Mouse (Mus musculus): Measurements from ENCODE around the gene Lrrc74b.
"Not testable (repeated sequence)": the region's sequence is repeated elsewhere in the genome, so short reads cannot be mapped to it uniquely, and the experiment has no call there.

Lrrc74b gene

DNA sequence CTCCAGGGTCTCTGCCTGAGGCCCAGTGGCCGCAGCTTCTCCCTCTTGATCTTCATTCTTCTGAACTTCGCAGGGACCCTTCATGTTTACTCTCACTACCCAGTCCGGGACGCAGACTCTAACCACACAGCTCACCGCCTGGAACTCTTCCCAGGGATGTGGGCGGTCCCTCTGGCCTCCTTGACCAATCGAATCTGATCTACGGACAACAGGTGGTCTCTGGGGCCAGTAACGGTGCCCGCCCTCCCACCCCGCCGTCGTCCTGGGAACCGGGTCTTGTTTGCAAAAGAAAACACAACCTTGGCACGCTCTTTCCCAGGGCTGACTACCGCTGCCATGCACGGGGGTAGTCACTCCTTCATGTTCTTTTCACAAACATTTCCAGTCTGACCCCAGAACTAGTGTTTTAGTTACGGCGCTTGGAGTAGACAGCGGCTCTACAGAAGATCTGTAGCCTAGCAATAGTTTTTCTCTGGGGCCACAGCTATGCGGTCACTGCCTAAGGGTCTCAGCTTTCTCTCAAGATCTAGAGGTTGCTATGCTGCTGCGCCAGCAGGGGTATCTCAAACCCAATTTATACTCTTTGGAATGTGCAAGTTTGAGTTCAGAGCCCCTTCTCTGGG is at the start of gene Lrrc74b:
Gene Lrrc74b (minus strand): TSS at position 120 of the 623 bp plus-strand sequence.
- peak; percentile 92 for DNase-seq

DNA sequence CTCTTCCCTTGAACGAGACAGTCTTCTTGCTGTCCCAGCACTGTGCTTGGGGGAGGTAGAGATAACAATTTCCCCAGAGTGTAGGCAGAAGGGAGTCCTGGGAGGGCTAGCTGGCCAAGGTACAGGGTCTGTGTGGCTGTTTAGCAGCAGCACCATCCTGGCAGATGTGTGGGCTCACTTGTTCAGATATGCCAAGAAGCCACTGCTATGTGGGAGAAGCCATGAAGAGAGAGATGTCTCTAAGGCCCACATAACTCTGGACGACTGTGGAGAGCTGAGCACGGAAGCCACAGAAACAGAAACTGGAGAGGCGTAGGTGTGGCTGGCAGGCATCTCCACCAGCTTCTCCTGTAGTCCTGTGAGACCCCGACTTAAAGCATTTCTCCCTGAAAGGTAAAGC is 44.6 kb upstream of the Lrrc74b start:
- no peak for DNase-seq

DNA sequence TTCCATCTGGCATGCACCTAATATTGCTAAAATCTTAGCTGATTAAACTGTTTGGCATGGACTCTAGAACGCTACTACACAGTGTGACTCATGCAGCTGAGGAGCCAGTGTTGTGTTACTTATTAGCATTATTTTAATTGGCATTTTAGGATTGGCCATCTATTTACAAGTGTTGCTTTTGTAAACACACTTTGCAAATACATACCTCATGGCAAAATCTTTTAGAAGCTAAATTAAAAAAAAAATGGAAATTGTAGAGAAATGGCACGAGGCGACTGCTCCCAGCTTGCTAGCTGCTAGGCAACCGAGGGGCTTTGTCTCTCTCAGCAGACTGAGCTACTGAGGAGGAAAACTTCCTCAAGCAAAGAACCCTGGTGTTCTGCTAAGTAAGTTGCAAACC is 43.9 kb upstream of the Lrrc74b start:
- DNase-seq: no peak

DNA sequence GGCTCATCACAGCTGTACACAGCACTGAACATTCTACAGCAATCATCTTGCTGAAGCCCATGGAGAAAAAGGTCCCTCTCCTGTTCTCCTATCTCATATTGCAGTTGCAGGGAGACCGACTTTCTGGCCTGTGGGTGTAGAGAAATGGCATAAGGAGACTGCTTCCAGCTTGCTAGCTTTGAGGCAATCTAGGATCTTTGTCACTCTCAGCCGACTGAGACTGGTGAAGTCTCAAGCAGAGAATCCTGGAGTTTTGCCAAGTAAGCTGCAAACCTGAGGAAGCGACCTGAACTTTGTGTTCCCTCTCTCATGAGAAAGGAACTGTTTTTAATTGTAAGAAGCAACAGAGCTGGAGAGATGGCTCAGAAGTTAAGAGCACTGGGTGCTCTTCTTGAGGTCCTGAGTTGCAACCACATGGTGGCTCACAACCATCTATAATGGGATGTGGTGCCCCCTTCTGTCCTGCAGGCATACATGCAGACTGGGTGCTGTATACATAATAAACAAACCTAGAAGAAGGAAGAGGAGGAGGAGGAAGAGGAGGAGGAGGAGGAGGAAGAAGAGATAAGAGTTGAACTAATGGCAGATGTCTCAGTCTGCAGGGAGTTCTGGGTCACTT is 40.0 kb upstream of the Lrrc74b start:
- no peak for DNase-seq

DNA sequence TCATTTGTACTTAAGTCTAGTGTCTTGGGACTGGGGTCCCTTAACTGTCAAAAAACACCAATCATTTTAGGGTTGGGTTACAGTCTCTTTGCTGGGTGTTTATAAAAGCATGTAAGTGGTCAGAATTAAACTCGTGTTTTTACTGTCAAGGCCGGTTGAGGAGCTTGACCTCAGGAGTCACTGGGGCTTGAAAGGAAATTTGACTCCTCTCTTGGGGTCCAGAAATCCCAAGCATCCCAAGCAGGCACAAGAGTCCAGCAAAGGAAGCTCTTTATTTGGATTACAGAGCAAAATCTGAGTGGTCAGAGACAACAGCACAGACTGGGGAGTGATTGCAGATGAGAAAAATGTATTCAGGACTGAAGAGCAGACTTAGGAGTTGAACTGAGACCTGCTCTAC is 29.7 kb upstream of the Lrrc74b start:
- no peak for DNase-seq

DNA sequence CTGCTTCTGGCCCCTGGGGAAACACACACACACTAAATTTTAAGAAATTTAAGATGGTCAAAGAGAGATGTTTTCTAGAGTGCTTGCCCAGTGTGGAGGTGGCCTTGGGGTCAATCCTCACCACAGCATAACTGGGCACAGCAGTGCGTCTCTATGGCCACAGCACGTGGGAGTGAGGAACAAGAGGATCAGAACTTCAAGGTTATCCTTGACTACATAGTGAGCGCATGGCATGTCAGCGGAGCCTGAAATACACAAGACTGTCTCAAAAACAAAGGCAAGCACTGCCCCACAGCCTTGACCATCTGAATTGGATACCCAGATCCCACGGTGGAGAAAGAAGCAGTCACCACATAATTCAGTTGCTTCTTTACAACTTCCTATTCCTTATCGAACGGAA is 23.5 kb upstream of the Lrrc74b start:
- no peak for DNase-seq

DNA sequence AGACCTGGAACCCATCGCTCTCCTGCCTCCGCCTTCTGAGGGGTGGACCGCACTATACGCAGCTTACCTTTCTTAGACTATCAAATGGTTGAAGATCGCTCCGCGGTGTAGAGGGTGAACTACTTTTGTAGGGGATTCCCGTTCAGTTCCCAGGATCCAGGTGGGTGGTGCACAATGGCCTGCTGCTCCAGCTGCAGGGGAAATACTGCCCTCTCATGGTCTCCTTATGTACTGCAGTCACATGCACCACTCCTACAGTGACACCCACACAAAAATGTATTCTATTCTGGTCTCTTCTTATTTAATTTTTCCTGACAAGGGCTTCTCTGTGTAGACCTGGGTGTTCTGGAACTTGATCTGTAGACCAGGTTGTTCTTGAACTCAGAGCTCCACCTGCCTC is 22.0 kb upstream of the Lrrc74b start, which contains the start of gene Slc7a4:
Gene Slc7a4 (minus strand): TSS at position 151 of the 400 bp plus-strand sequence.
- DNase-seq: peak; percentile 34

DNA sequence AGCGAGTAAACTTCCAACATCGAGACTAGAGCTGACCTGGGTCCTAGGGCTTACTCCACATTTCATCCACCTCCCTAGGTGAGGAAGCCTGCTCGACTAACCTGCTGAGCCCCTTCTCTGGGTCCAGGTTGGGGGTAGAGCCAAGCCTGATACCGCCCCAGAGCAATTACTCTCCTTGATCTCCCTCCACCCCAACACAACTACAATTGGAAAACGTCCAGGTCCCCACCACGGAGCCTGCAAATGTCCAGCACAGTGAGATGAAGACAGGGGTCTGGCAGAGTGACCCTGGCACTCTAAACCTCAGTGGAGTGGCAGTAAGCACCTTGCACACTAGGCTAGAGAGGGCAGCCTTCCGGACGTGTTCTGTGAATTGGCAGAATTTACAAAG is 15.8 kb upstream of the Lrrc74b start:
- DNase-seq: no peak

DNA sequence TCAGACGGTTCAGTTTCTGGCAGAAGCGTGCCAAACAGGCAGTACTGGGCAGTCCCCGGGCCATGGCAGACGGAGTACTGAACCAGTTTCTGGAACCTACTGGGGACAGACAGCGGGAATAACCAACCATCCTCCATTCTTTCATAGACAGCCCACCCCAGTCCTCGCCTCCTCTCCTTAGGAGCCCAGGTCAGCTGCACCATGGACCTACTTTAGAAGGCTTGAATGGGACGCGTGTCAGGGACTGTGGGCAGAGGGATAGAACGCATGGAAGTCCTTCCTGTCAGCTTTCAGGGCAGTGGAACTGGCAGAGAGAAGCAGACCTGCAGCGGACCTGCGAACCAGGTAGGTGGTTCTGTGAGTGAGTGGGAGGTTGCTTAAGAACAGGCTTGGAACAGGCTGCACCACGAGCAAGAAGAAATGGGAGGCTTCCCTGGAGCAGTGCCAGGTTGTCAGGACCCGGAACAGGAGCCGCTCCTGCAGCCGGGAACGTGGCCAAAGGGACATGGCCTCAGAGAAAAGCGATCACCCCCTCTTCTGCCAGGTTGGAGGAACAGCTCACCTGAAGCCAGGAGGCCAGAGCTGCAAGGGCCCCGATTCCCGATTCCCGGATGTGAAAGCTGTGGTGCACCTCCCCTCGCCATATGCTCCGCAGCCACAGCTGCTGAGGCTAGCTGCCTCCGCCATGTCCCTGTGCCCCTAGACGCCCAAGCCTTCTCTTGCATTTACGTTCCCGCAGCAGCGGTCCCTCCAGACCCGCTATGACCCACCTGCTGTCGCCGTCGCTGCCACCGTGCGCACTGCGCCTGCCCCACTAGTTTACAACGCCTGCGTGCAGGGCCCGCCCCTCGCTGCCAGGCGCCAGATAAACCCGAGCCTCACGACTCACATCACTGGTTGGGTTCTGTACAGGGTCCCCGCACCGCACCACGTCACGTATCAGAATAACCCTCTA is 15.1 kb upstream of the Lrrc74b start:
- DNase-seq: peak; percentile 82

DNA sequence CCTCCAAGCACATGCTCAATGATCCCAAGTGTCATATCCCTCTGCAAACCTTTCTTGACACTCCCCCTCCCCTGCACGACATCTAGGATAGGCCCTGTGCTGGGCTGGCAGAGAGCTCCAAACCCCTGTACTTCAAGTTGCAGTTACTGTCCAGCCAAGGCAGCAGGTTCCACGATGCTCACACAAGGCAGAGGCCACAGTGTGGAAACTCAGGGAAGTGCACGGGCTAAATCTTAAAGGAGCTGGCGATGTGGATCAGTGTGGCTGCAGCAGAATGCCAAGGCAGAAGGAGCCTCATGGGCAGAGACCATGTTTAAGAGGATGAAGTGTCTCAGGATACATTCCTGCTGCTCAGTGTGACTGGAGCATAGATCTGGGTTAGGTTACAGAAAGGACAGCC is 5.1 kb upstream of the Lrrc74b start:
- DNase-seq: peak; percentile 25

DNA sequence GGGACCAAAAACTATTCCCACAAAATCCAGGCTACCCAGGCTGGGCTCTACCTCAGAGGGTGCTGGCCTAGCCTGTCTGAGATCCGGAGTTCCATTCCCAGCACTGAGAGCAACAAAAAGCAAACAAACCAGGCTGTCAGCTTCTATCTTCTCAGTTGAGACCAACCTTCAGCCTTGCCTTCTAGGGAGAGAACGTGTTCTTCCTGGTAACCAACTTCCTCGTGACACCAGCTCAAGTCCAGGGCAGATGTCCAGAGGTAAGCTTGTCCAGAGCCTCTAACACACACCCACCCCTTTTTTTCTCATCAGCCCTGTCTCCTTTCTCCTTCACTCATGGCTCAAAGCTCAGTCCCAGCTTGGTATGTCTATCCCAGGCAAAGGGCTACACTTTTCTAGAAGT is 3.7 kb upstream of the Lrrc74b start:
- no peak for DNase-seq

DNA sequence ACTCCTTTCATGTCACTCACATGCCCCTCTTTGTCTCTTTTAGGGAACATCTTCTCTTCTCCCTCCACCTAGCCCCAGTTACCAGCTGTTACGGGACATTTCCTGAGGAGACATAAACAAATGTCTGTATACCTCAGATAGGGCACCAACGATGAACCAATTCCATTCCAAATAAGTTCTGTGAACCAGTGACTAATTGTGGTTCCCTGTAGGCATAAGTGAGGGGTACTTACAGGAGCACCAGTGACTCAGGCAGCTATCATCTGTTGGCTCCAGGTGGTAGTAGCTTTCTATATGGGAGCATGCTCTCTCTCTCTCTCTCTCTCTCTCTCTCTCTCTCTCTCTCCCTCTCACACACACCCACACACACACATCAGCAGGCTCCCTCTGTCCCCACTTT is 3.2 kb upstream of the Lrrc74b start:
- no peak for DNase-seq

DNA sequence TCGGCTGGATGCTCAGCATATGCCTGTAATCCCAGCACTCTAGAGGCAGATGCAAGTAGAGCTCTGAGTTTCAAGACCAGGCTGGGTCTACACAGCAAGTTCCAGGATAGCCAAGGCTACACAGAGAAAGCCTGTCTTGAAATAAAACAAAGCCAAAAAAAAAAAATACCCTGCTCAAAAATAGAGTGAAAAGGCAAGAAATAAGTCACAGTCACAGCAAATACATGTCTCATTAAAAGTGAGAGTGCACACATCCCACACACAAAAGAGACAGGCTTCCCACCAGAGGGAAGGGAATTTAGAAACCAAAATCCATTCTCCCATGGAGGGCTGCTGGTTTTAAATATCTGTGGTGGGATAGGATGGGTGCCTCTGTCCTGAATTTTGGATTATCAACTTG is 2.5 kb upstream of the Lrrc74b start:
- DNase-seq: no peak

DNA sequence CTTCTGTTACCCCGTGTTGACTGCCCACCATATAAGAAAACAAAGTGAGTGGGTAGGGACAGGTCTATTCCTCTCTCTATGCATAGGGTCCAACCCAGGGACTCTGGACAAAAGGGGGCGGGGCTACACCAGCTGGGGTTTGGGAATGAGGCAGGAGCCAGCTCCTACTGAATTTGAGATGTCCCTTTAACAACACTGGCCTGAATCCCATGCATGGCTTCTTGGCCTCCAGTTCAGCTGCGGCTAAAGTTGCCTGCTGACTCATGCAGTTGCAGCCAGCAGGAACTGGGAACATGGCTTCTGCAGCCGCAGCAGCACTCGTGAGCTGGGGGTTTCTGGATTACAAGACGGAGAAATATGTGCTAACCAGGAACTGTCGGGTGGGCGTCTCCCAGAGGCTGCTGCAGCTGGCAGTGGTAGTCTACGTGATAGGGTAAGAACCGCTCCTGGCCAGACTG is 733 bp upstream of the Lrrc74b start, which contains the start of gene P2rx6:
Gene P2rx6 (plus strand): TSS at position 135 of the 458 bp plus-strand sequence.
- peak; percentile 80 for DNase-seq

DNA sequence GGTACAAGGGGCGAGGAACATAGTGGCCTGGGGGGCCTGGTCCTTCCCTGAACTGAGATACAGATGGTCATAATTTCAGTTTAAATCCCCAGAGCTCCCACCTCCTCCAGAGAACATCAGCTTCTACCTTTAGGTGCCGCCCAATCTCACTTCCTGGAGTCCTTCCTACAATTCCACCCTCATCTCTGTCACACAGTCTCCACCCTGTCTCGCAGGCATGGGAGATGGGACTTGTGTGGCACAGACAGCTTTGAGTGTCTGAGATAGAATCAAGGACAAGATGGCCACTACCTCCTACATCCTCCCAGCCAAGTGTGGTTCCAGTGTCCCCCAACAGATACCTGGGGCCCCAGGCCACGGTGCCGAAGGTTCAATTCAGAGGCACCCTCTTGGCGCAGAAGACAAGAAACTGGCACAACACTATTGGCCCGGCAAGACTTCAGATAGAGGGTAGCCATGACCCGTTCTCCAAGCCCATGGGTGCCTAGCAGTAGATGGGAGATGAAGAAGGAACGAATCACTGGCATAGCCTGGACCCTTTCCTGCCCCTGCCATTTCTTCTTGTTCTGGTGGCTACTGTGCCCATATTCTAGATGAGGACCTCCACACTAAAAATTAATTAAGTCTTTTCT is 1.5 kb downstream of the Lrrc74b start:
- no peak for DNase-seq

DNA sequence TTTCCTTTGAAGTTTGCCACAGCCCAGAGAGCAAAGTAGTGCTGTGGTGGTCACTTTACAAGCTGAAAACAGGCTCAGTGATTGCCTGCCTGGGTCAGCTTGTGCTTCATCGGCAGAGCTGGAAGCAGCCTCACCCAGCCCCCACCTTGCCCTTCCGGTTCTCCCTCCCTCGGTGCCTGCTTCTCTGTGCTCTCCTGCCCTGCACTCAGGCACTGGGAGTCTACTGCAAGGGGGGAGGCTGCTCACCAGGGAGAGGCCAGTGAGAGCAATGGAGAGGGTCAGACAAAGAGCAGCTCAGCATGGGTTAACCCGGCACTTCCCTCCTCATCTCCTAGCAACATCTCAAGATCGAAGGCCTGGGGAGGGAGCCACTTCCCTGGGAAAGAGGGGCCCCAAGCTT is 2.2 kb downstream of the Lrrc74b start:
- no peak for DNase-seq

DNA sequence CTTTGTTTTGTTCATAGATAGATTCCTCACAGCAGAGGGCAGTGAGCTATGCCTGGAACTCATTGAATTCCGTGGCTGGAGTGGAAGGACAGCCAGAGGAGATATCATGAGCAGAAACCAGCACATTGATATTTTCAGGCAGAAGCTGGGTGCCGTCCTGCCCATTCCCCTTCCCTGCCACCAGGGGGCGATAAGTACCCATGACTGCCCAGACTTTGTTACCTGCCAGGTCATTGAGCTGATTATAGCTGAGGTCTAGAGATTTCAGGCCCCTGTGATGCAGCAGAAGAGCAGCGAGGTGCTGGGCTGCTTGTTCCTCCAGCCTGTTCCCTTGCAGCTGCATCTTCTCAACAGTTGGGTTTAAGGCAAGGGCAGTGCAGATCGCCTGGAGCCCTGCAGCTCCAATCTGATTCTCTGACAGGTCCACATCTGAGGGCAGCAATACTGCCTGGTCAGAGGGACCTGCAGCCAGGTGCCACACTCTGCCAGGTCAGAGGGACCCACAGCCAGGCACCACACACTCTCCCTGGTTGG is 3.0 kb downstream of the Lrrc74b start:
- DNase-seq: peak; percentile 73

DNA sequence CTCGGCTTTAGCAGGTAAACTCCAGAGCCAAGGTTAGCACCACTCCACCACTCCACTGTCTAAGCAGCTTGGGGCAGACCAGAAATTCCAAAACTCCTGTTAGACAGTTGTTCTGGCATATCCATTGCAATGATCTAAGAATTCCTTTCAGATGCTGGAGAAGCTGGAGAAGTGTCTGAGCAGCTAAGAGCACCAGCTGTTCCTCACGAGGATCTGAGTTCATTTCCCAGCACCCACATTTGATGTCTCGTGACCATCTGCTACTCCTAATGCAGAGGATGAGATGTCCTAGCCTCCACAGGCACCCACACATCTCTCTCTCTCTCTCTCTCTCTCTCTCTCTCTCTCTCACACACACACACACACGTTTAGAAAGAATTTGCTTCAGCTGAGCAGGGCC is 4.1 kb downstream of the Lrrc74b start:
- no peak for DNase-seq

DNA sequence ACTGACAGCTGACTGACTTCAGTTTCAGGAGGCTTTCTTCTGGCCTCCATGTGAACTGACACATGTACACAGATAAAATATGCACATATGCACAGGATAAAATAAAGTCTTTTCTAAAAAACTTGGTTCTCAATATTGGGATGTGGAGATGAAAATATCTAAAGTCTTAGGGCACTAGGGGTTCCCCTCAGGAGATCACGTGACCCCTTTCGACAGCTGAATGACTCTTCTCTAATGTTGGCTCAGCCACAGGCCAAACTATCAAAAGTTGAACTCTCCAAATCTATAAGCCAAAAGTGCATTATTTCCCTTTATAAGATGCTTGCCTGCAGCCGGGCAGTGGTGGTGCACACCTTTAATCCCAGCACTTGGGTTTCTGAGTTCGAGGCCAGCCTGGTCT is 4.9 kb downstream of the Lrrc74b start:
- DNase-seq: no peak

DNA sequence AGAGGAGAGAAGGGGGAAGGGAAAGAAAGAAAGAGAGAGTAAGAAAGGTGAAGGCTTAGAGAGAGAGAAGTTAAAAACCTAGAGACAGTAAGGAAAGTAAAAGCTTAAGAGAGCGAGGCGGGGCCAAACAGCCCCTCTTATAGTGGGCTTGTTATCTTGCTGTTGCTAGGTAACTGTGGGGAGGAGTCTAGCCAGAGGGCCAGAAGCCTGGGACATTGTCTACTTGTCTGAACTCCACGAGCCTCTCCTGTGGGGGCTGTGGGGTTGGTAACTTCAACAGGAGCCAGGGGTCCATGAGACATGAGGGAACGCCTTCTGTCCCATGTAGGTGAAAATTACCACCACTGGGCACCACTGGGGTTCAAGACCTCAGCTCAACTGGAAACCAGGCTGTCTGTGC is 6.3 kb downstream of the Lrrc74b start:
- not testable (repeated sequence) for DNase-seq

DNA sequence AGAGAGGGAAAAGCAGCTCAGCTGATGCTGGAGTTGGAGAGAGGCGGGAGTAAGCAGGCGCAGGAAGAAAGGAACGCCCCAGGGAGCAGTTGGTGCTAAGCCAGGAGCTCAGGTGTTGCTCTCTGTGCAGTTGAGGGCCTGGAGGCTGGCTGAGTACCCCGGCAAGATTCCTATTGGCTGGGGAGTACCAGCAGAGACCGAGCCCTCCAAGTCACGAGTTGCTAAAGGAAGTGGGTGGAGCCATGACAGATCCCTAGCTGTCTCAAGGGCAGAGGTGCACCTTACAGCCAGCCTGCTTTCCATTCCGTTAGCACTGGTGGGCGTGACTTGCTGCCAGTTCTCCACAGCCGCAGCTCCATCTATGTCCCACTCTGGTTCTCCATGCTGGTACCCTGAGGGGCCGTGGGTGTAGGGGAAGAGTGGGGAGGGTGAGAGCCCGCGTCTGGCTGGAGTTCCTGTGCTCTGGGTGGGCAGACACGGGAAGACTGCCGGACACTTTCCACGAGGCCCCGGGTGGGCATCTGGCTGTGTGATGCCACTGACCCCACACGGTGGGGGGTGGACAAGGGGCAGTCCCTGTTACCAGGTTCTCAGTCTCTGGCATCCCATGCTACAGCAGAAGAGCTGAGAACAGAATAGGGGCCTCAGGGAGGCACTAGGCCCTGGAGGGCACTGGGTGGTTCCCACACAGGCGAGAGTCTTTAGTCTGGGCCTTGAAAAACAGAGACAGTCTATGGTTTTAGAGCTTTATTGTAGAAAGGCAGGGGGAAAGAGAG is 6.9 kb downstream of the Lrrc74b start:
- DNase-seq: peak; percentile 84

DNA sequence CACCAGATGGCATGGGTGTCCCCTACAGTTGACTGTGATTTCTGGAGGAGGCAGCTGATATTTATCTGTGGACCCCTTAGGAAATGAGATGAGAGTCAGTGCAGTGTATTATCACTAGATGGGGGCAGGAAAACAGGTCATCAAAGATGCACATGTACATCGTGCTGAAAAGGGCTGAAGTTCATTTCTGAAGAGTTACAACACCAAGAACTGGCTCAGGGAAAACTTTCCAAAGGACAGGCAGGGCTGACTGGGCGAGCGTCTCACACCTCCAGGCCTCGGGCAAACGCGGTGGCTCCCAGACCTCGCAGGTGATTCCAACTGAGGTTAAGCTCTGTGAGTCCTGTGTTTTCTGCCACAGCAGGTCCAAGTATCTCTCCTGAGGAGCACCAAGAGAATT is 8.2 kb downstream of the Lrrc74b start:
- DNase-seq: no peak

All from lung, postnatal 10 days (tissue).